Mouse (Mus musculus) adrenal gland, adult (tissue): ENCODE data around the gene Vegfb.

Source experiments
- DNase-seq, 2 experiments: peaks; one replicate each; pipeline ENCODE4 v3.0.0; 2022 to 2023; ENCODE audit warnings: low spot score in 1 of 2; ENCODE audit not compliant: inconsistent age in 2 of 2

Gene Vegfb

GRCm38 (mm10) chr19:6992011-6992858 lies 4.8 kb upstream of the Vegfb start, which contains the start of gene Dnajc4:
Dnajc4 (minus strand) TSS chr19:6992572.
- DNase-seq = peak; percentile 97 to 98

- DNase-seq = peak; percentile 10 to 42
Measured at GRCm38 (mm10) chr19:6991166-6991565, 3.7 kb upstream of the Vegfb start.

- DNase-seq = peak; percentile 8 to 33
Measured at GRCm38 (mm10) chr19:6990712-6991111, 3.3 kb upstream of the Vegfb start.

GRCm38 (mm10) chr19:6989251-6989650 lies 1.8 kb upstream of the Vegfb start:
- peak; percentile 19 to 43 for DNase-seq

GRCm38 (mm10) chr19:6987904-6988285 lies 444 bp upstream of the Vegfb start:
- DNase-seq = no peak

- DNase-seq = peak in 1 of 2 experiments; percentile 54
Measured at GRCm38 (mm10) chr19:6985951-6986708, 1.3 kb downstream of the Vegfb start.

GRCm38 (mm10) chr19:6985300-6985699 lies 2.2 kb downstream of the Vegfb start:
- DNase-seq = no peak

- DNase-seq = no peak
Measured at GRCm38 (mm10) chr19:6983621-6984020, 3.8 kb downstream of the Vegfb start.

- peak in 1 of 2 experiments; percentile 65 for DNase-seq
Measured at GRCm38 (mm10) chr19:6981465-6981864, 6.0 kb downstream of the Vegfb start.

- peak; percentile 99 to 100 for DNase-seq
Measured at GRCm38 (mm10) chr19:6980381-6981093, 6.9 kb downstream of the Vegfb start, which contains the start of gene Fkbp2. Fkbp2 (minus strand) TSS chr19:6980501.

- DNase-seq = peak; percentile 100
Measured at GRCm38 (mm10) chr19:6979486-6980380, 7.7 kb downstream of the Vegfb start.

- DNase-seq = peak in 1 of 2 experiments; percentile 78
Measured at GRCm38 (mm10) chr19:6979001-6979479, 8.4 kb downstream of the Vegfb start.

- DNase-seq = no peak
Measured at GRCm38 (mm10) chr19:6978639-6978974, 8.8 kb downstream of the Vegfb start.

GRCm38 (mm10) chr19:6977759-6978638 lies 9.5 kb downstream of the Vegfb start:
- peak in 1 of 2 experiments; percentile 70 for DNase-seq

GRCm38 (mm10) chr19:6975537-6976521 lies 11.6 kb downstream of the Vegfb start, which contains the start of gene Plcb3:
Plcb3 (minus strand) TSS chr19:6976470.
- DNase-seq = peak; percentile 86 to 90

GRCm38 (mm10) chr19:6974211-6975205 lies 12.9 kb downstream of the Vegfb start, which contains the start of gene Ppp1r14b:
Ppp1r14b (plus strand) TSS chr19:6974968.
- peak; percentile 86 to 95 for DNase-seq
